Mouse (Mus musculus) urinary bladder, postnatal 25 days (tissue): ENCODE measurements around the gene Tada2a.

ENCODE experiments used
- DNase-seq: peaks from one replicate; pipeline ENCODE4 v3.0.0; 2022; ENCODE audit warnings: low spot score

The Tada2a gene

GRCm38 (mm10) chr11:84113623-84114022, 15.8 kb downstream of the Tada2a start:
- no peak for DNase-seq

- DNase-seq = no peak
These were observed 22.3 kb downstream of the Tada2a start for GRCm38 (mm10) chr11:84107137-84107536.

GRCm38 (mm10) chr11:84104036-84104435, 25.4 kb downstream of the Tada2a start:
- DNase-seq = no peak

- DNase-seq = no peak
These were observed 28.2 kb downstream of the Tada2a start for GRCm38 (mm10) chr11:84101182-84101581.

GRCm38 (mm10) chr11:84097251-84097998, 32.0 kb downstream of the Tada2a start:
- no peak for DNase-seq

GRCm38 (mm10) chr11:84095084-84095483, 34.3 kb downstream of the Tada2a start:
- no peak for DNase-seq

- no peak for DNase-seq
These were observed 38.8 kb downstream of the Tada2a start for GRCm38 (mm10) chr11:84090572-84090971.

GRCm38 (mm10) chr11:84081901-84082300, 47.5 kb downstream of the Tada2a start:
- DNase-seq = no peak

GRCm38 (mm10) chr11:84080327-84080726, 49.1 kb downstream of the Tada2a start:
- DNase-seq = no peak

- no peak for DNase-seq
These were observed 49.5 kb downstream of the Tada2a start for GRCm38 (mm10) chr11:84079887-84080286.

- no peak for DNase-seq
These were observed 50.0 kb downstream of the Tada2a start for GRCm38 (mm10) chr11:84079361-84079760.

- no peak for DNase-seq
These were observed 50.8 kb downstream of the Tada2a start for GRCm38 (mm10) chr11:84078601-84079000.

- no peak for DNase-seq
These were observed 52.4 kb downstream of the Tada2a start for GRCm38 (mm10) chr11:84077008-84077407.

GRCm38 (mm10) chr11:84073816-84074764, 55.3 kb downstream of the Tada2a start:
- no peak for DNase-seq

GRCm38 (mm10) chr11:84072904-84073651, 56.3 kb downstream of the Tada2a start:
- no peak for DNase-seq

- no peak for DNase-seq
These were observed 60.4 kb downstream of the Tada2a start, which contains the start of gene Dusp14 for GRCm38 (mm10) chr11:84069034-84069370. Gene Dusp14 (minus strand): TSS chr11:84069261.

- peak; percentile 68 for DNase-seq
These were observed 61.0 kb downstream of the Tada2a start for GRCm38 (mm10) chr11:84068191-84069033.

GRCm38 (mm10) chr11:84067720-84068190, 61.6 kb downstream of the Tada2a start:
- DNase-seq = no peak

GRCm38 (mm10) chr11:84066927-84067645, 62.3 kb downstream of the Tada2a start:
- peak; percentile 46 for DNase-seq

- DNase-seq = no peak
These were observed 63.3 kb downstream of the Tada2a start for GRCm38 (mm10) chr11:84066071-84066481.
